Mouse (Mus musculus) neural tube, embryonic 10.5 days (tissue): ENCODE results near the gene Def8.
"Not testable (repeated sequence)": the region's sequence is repeated elsewhere in the genome, so short reads cannot be mapped to it uniquely, and the experiment has no call there.

Experiments
- DNase-seq: peaks from one replicate; pipeline ENCODE4 v3.0.0-alpha.2; 2017; ENCODE audit warnings: low spot score; ENCODE audit errors: extremely low spot score

The Def8 gene

DNA sequence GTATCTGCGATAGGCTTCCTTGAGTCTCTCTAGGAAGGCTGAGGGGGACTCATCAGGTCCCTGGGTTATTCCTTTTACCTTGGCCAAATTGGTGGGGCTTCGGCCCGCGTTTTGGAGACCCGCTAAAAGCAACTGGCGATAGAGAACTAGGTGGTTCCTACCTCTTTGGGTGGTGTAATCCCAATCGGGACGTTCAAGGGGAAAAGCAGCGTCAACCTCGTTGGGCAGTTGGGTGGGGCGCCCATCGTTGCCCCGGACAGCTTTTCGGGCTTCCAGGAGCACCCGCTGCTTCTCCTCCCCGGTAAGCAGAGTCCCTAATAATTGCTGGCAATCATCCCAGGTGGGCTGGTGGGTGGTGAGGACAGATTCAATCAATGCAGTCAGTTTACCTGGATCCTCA, 9.1 kb downstream of the Def8 start:
- DNase-seq, result no peak

GRCm38 (mm10) chr8:123433241-123433974, 10.1 kb downstream of the Def8 start:
- not testable (repeated sequence) for DNase-seq

- no peak for DNase-seq
These were observed 18.5 kb downstream of the Def8 start for GRCm38 (mm10) chr8:123441788-123442187.

- no peak for DNase-seq
These were observed 19.0 kb downstream of the Def8 start for GRCm38 (mm10) chr8:123442351-123442750.

GRCm38 (mm10) chr8:123442871-123443575, 19.7 kb downstream of the Def8 start:
- peak; percentile 93 for DNase-seq

- no peak for DNase-seq
These were observed 20.2 kb downstream of the Def8 start for GRCm38 (mm10) chr8:123443576-123443921.

GRCm38 (mm10) chr8:123444131-123444530, 20.8 kb downstream of the Def8 start:
- DNase-seq, result no peak

DNA sequence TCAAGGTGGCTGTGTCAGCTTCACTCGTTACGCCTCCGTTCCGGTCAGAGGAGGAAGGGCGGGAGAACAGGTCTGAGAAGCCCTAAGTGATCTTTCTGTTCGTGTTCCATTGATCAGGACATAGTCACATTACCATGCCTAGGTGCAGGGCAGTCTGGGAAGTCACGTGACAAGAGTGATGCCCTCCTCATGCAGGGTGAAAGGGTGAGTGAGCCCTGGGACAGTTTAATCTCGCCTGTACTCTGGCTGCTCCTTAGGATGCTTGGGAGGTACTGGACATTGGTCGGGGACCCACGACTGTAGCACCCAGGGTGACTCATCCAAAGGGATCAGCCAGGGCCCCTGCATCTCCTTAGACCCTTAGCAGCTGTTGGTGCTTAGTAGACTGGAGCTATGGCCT, 22.7 kb downstream of the Def8 start:
- DNase-seq, result no peak

GRCm38 (mm10) chr8:123446799-123447198, 23.5 kb downstream of the Def8 start:
- no peak for DNase-seq

- no peak for DNase-seq
These were observed 27.5 kb downstream of the Def8 start for GRCm38 (mm10) chr8:123450783-123451182.

- DNase-seq, result not testable (repeated sequence)
These were observed 28.4 kb downstream of the Def8 start for GRCm38 (mm10) chr8:123451747-123452146.

- no peak for DNase-seq
These were observed 28.8 kb downstream of the Def8 start for GRCm38 (mm10) chr8:123452149-123452548.

GRCm38 (mm10) chr8:123453291-123453690, 30.0 kb downstream of the Def8 start:
- DNase-seq, result no peak

DNA sequence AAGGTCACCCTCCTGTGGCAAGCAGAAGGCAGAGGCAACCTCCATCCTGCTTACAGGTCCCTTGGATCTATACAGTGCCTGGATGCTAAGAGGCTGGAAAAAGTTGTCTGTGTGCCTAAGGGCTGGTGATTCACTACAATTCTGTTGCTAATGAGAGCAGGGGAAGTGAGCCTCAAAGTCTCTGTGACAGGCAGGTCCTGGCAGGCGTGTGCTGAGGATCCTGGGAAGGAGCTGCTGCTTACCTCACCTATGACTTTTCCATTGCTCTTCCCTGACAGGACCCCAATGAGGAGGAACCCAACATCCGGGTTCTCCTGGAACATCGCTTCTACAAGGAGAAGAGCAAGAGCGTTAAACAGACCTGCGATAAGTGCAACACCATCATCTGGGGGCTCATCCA, 30.6 kb downstream of the Def8 start:
- DNase-seq, result no peak

GRCm38 (mm10) chr8:123454559-123454958, 31.2 kb downstream of the Def8 start:
- no peak for DNase-seq

DNA sequence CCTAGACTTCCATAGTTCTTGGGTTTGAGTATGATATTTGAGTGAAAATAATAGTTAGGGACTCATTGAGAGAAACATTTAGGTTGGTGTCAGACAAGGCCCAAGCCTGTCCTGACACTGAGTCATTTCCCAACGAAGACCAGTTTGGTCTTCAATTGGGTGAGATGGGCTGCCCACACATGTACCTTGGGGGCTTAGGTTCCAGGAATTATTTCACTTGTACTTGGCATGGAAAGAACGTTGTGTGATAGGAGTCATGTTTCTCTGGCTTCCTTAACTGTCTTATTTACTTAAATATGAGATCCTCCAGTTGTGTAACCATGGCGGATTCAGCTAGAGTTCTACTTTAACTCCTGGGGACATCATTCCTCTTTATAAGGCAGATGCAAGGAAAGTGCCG, 40.3 kb downstream of the Def8 start:
- DNase-seq, result no peak

GRCm38 (mm10) chr8:123467476-123467875, 44.1 kb downstream of the Def8 start:
- no peak for DNase-seq

DNA sequence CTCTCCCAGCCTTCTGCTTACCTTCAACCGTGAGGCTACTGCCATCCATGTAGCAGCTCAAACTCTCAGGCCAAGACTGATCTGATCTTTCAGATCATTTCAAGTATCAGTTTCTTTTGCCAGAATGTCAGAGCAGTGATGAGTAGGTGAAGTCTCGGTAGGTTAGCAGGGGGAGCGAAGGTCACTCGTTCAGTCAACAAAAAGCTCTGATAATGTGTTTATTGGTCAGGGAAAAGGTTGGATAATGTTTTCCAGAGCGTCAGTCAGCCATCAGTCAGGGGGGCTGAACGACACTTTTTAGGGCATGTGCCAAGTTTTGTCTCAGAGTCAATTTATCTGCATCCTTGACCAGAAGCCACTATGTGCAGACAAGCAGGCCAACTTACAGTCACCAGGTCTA, 49.7 kb downstream of the Def8 start:
- DNase-seq, result not testable (repeated sequence)

- not testable (repeated sequence) for DNase-seq
These were observed 51.2 kb downstream of the Def8 start for GRCm38 (mm10) chr8:123474549-123474948.

GRCm38 (mm10) chr8:123476911-123477736, 53.8 kb downstream of the Def8 start:
- peak; percentile 19 for DNase-seq

DNA sequence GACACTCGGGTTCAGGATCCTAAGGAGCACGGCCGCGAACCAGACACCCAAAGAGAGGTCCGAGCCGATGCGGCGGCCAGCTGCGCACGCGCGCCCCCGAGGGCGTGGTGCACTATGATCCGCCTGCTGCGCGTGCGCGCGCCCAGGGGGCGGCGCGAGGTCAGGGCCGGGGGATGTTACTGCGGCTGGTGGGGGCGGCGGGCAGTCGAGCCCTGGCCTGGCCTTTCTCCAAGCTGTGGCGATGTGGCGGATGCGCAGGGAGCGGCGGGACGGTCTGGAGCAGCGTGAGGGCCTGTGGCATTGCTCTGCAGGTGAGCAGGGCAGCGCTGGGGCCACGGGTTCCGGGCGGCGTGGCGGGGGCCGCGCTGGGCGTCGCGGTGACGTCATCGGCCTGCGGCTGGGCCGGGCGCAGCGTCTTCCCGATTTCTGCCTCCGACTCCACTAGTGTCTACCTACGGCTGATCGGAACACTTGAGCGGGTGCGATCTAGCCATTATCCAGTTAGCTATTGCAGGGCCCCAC, 54.5 kb downstream of the Def8 start, which contains the start of gene Afg3l1:
Gene Afg3l1, plus strand, starts transcription at position 167 of the 522 bp plus-strand sequence.
- peak; percentile 95 for DNase-seq
